In the genomic region with DNA sequence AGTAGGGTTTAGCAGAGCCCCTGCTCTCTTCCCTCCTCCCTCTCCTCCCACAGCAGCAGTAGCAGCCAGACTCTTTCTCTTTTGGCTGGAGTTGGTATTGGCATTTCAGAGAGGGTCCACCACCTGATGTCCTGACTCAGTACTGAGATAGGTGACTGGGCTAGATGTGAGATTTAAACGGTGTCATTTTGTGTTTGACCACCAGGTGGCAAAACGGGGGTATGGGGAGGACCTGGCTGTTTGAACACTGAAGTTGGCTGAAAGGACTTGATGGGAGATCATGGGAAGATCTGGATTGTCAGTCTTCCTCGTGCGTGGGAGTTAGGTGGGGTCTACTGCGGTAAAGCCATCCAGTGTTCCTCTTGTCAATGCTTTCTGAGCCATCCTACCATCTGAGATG, we compare ENCODE assay signal across 8 mouse cellular contexts. TPM values are rescaled to one million over a fixed set of nuclear protein-coding genes. Genes with fewer than 3 reads are reported as not detected.
A peak's percentile ranks its signal among the peaks of the same experiment; 100 is the strongest.
DNase-seq lines count a peak whose midpoint lies in the region; ATAC-seq lines count a peak whose summit lies in the region.

No protein-coding gene starts in this region.

- peaks cover 54% of the 10 kb centered on the region for H3K36me3 ChIP-seq in midbrain, embryonic 14.5 days (ENCODE audit: control insufficient read depth, insufficient read depth, low read length)
- H3K36me3 ChIP-seq in midbrain, embryonic 13.5 days = peaks cover 64% of the 10 kb centered on the region

- no peak overlapping the region for H3K27ac ChIP-seq in midbrain, embryonic 14.5 days (replicated peaks; ENCODE audit: low read depth, low read length)
- H3K27ac ChIP-seq in midbrain, embryonic 13.5 days = no peak overlapping the region

- no peak overlapping the region for H3K4me3 ChIP-seq in midbrain, embryonic 14.5 days (replicated peaks; ENCODE audit: low read depth, low read length)
- H3K4me3 ChIP-seq in midbrain, embryonic 13.5 days (replicated peaks) = no peak overlapping the region

- no peak overlapping the region for H3K9ac ChIP-seq in midbrain, embryonic 14.5 days (replicated peaks; ENCODE audit: low read length)
- no peak overlapping the region for H3K9ac ChIP-seq in midbrain, embryonic 13.5 days (replicated peaks)

- no peaks in the 10 kb centered on the region for H3K4me1 ChIP-seq in midbrain, embryonic 14.5 days (ENCODE audit: control insufficient read depth, insufficient read depth, low read length)
- 0 out of 2 replicates have a peak, but pooled peaks cover 7% of the 10 kb centered on the region for H3K4me1 ChIP-seq in midbrain, embryonic 13.5 days (replicated peaks)

- DNase-seq in midbrain, embryonic 14.5 days = peak; percentile 88
- peak; percentile 68 for DNase-seq in R1 (ENCODE audit: low read depth, low spot score)
- DNase-seq in cerebellum, postnatal 10 days = peak; percentile 84 to 89
- peak; percentile 49 for DNase-seq in heart, adult 8-10 months (ENCODE audit: low spot score)
- peak; percentile 39 to 54 for DNase-seq in layer of hippocampus, postnatal 14 days (ENCODE audit: low spot score in 2 of 2)
- DNase-seq in mesoderm, embryonic 11.5 days (ENCODE audit: low read depth, low spot score) = peak; percentile 77
- DNase-seq in thymus, postnatal 36 days = peak; percentile 46 to 51

- H3K9me3 ChIP-seq in midbrain, embryonic 14.5 days (ENCODE audit: control insufficient read depth, low read length) = no peaks in the 10 kb centered on the region
- no peaks in the 10 kb centered on the region for H3K9me3 ChIP-seq in midbrain, embryonic 13.5 days

- 26% methylated on average over 5 of the region's 5 CpGs for WGBS in midbrain, embryonic 14.5 days
- WGBS in midbrain, embryonic 13.5 days = 39% methylated on average over 5 of the region's 5 CpGs

- H3K27me3 ChIP-seq in midbrain, embryonic 14.5 days (ENCODE audit: control insufficient read depth, insufficient read depth, low read length) = no peaks in the 10 kb centered on the region
- no peaks in the 10 kb centered on the region for H3K27me3 ChIP-seq in midbrain, embryonic 13.5 days

- no peak for ATAC-seq in midbrain, embryonic 14.5 days (ENCODE audit: low FRiP score, low TSS enrichment)
- no peak for ATAC-seq in midbrain, embryonic 13.5 days

- H3K4me2 ChIP-seq in midbrain, embryonic 14.5 days (ENCODE audit: low read length) = no peak overlapping the region
- H3K4me2 ChIP-seq in midbrain, embryonic 13.5 days (replicated peaks) = no peak overlapping the region

RNA-seq across cellular contexts. Expression of a gene that starts 10.7 kb away (rescaled TPM):
- 169 and 171 TPM in 2 replicates for polyA plus RNA-seq in midbrain, embryonic 14.5 days (2014; fragmentation: Nextera tagmentation; extraction: Ambion mirVana)
- polyA plus RNA-seq in midbrain, embryonic 13.5 days (2015; fragmentation: Nextera tagmentation; extraction: Ambion mirVana) = 143 and 158 TPM in 2 replicates
- 100 to 1,000 TPM in 2 of 4 experiments, 10 to 100 TPM in 2; 90.3 to 107 (median 102) TPM for total RNA-seq in heart, adult 8-10 months (2022)
- 100 to 1,000 TPM; 108 to 114 TPM for total RNA-seq in layer of hippocampus, postnatal 14 days (2021)

RNA-seq across cellular contexts. Expression of a gene that starts 13.4 kb away (rescaled TPM):
- 0.22 TPM in 1 of 2 replicates, not detected in the other for polyA plus RNA-seq in midbrain, embryonic 14.5 days (2014; fragmentation: Nextera tagmentation; extraction: Ambion mirVana)
- 0.15 and 0.27 TPM in 2 replicates for polyA plus RNA-seq in midbrain, embryonic 13.5 days (2015; fragmentation: Nextera tagmentation; extraction: Ambion mirVana)
- total RNA-seq in heart, adult 8-10 months (2022) = under 1 TPM in 1 of 4 experiments, not detected in 3; 0.09 TPM
- total RNA-seq in layer of hippocampus, postnatal 14 days (2021) = under 1 TPM; 0.19 to 0.30 TPM

RNA-seq across cellular contexts. Expression of a gene that starts 15.9 kb away (rescaled TPM):
- 5.4 and 7.0 TPM in 2 replicates for polyA plus RNA-seq in midbrain, embryonic 14.5 days (2014; fragmentation: Nextera tagmentation; extraction: Ambion mirVana)
- polyA plus RNA-seq in midbrain, embryonic 13.5 days (2015; fragmentation: Nextera tagmentation; extraction: Ambion mirVana) = 13.0 and 15.4 TPM in 2 replicates
- total RNA-seq in heart, adult 8-10 months (2022) = 1 to 10 TPM in 1 of 4 experiments, under 1 TPM in 3; 0.40 to 1.4 (median 0.56) TPM
- 1 to 10 TPM; 3.4 to 3.5 TPM for total RNA-seq in layer of hippocampus, postnatal 14 days (2021)

RNA-seq across cellular contexts. Expression of a gene that starts 33.8 kb away (rescaled TPM):
- polyA plus RNA-seq in midbrain, embryonic 14.5 days (2014; fragmentation: Nextera tagmentation; extraction: Ambion mirVana) = 19.3 and 25.8 TPM in 2 replicates
- 35.2 and 44.5 TPM in 2 replicates for polyA plus RNA-seq in midbrain, embryonic 13.5 days (2015; fragmentation: Nextera tagmentation; extraction: Ambion mirVana)
- under 1 TPM; 0.47 to 0.55 (median 0.51) TPM for total RNA-seq in heart, adult 8-10 months (2022)
- 1 to 10 TPM; 2.7 to 3.0 TPM for total RNA-seq in layer of hippocampus, postnatal 14 days (2021)
